Mouse (Mus musculus) myocyte (in vitro differentiated cells): ENCODE measurements around the gene Rbms1. TPM values are rescaled to one million over a fixed set of nuclear protein-coding genes. Genes with fewer than 3 reads are reported as not detected.
A peak's percentile ranks its signal among the peaks of the same experiment; 100 is the strongest.

Experiments used
- H3K27me3 ChIP-seq: one replicate; pipeline ENCODE4 v1.6.1; 2011; ENCODE audit not compliant: control insufficient read depth, insufficient read depth, insufficient read length
- H3K36me3 ChIP-seq: one replicate; pipeline ENCODE4 v1.6.1; 2011; ENCODE audit not compliant: control insufficient read depth, insufficient read depth
- H3K4me2 ChIP-seq: one replicate; pipeline ENCODE4 v1.6.1; 2011; ENCODE audit warnings: low read depth, control low read depth
- H3K4me3 ChIP-seq: one replicate; pipeline ENCODE4 v1.5.1; 2011; ENCODE audit warnings: mild to moderate bottlenecking, control low read depth, moderate library complexity
- H3K79me2 ChIP-seq: one replicate; pipeline ENCODE4 v1.6.1; 2011; ENCODE audit not compliant: control insufficient read depth, insufficient read depth
- H3ac ChIP-seq: one replicate; pipeline ENCODE4 v1.6.1; 2011; ENCODE audit not compliant: control insufficient read depth, insufficient read length
- CEBPB ChIP-seq: IDR thresholded peaks from 2 replicates; pipeline ENCODE4 v1.6.1; 2011; ENCODE audit warnings: mild to moderate bottlenecking, moderate library complexity; ENCODE audit not compliant: poor library complexity, insufficient read depth, severe bottlenecking
- E2F4 ChIP-seq: IDR thresholded peaks from one replicate; pipeline ENCODE4 v1.6.1; 2011; ENCODE audit warnings: mild to moderate bottlenecking, control low read depth, moderate library complexity; ENCODE audit not compliant: insufficient read depth
- MAX ChIP-seq: IDR thresholded peaks from one replicate; pipeline ENCODE4 v1.6.1; 2011; ENCODE audit warnings: low read depth, mild to moderate bottlenecking, control low read depth
- MYOD1 ChIP-seq, 3 experiments: IDR thresholded peaks; one replicate each; pipeline ENCODE4 v1.6.1; 2011; ENCODE audit warnings: control low read depth in 2 of 3, low read depth in 2 of 3, mild to moderate bottlenecking in 2 of 3, moderate library complexity in 1 of 3; ENCODE audit not compliant: insufficient read length in 2 of 3, control insufficient read depth in 1 of 3
- MYOG ChIP-seq, 3 experiments: IDR thresholded peaks; one replicate each; pipeline ENCODE4 v1.6.1; 2011; ENCODE audit warnings: control low read depth in 2 of 3, low read depth in 2 of 3, mild to moderate bottlenecking in 2 of 3; ENCODE audit not compliant: insufficient read length in 2 of 3, control insufficient read depth in 1 of 3, insufficient read depth in 1 of 3
- POLR2A ChIP-seq: IDR thresholded peaks from one replicate; pipeline ENCODE4 v1.6.1; 2011; ENCODE audit warnings: low read depth, mild to moderate bottlenecking, control low read depth, moderate library complexity; ENCODE audit not compliant: insufficient read length
- POLR2AphosphoS2 ChIP-seq: IDR thresholded peaks from one replicate; pipeline ENCODE4 v1.6.1; 2011; ENCODE audit warnings: low read depth, control low read depth; ENCODE audit not compliant: insufficient read length
- REST ChIP-seq: IDR thresholded peaks from one replicate; pipeline ENCODE4 v1.6.1; 2011; ENCODE audit warnings: mild to moderate bottlenecking, control low read depth, moderate library complexity; ENCODE audit not compliant: insufficient read depth, insufficient read length
- SRF ChIP-seq: IDR thresholded peaks from one replicate; pipeline ENCODE4 v1.6.1; 2011; ENCODE audit warnings: low read depth; ENCODE audit not compliant: control insufficient read depth, insufficient read length
- TCF12 ChIP-seq: IDR thresholded peaks from one replicate; pipeline ENCODE4 v1.6.1; 2011; ENCODE audit warnings: mild to moderate bottlenecking, control low read depth; ENCODE audit not compliant: poor library complexity, insufficient read depth, severe bottlenecking
- TCF3 ChIP-seq: IDR thresholded peaks from one replicate; pipeline ENCODE4 v1.6.1; 2011; ENCODE audit warnings: low read depth, control low read depth; ENCODE audit not compliant: insufficient read length
- USF1 ChIP-seq: IDR thresholded peaks from one replicate; pipeline ENCODE4 v1.6.1; 2011; ENCODE audit warnings: low read depth, mild to moderate bottlenecking, control low read depth, moderate library complexity
- polyA plus RNA-seq: library from polyadenylated mRNA; unstranded; fragments of >200 nt; fragmentation: generic; extraction: Trizol; gene quantifications from one replicate; pipeline ENCODE4 v1.2.1, GENCODE M21; 2012; ENCODE audit warnings: missing spikeins

The Rbms1 gene
- polyA plus RNA-seq, 1 experiment = 34.8 TPM

- no peaks in the 10 kb centered on the region for H3K27me3 ChIP-seq
- no peak for TF ChIP-seq REST
- no peak for TF ChIP-seq MYOD1 (IDR thresholded peaks at IDR 0.05; ENCODE audit: control insufficient read depth in 1 of 3, insufficient read length in 2 of 3, low read depth in 2 of 3)
- no peak for TF ChIP-seq POLR2A
- no peak for TF ChIP-seq SRF
- no peak for TF ChIP-seq MAX
- TF ChIP-seq CEBPB = no peak
- TF ChIP-seq TCF12 = no peak
- no peak for TF ChIP-seq USF1
- no peak for TF ChIP-seq E2F4
- no peak for TF ChIP-seq POLR2AphosphoS2
- TF ChIP-seq MYOG (IDR thresholded peaks at IDR 0.05; ENCODE audit: control insufficient read depth in 1 of 3, insufficient read depth in 1 of 3, insufficient read length in 2 of 3, low read depth in 2 of 3) = no peak
- no peak for TF ChIP-seq TCF3
- H3K4me3 ChIP-seq = no peak overlapping the region
- H3ac ChIP-seq = no peak overlapping the region
- peaks cover 38% of the 10 kb centered on the region for H3K36me3 ChIP-seq
- peaks cover 98% of the 10 kb centered on the region for H3K79me2 ChIP-seq
- H3K4me2 ChIP-seq = no peak overlapping the region
Observed at GRCm38 (mm10) chr2:60839498-60839897, 123.5 kb downstream of the Rbms1 start.

- Histone ChIP-seq H3ac (no peak overlapping the region), H3K27me3 (no peaks in the 10 kb centered on the region), H3K79me2 (peaks cover 98% of the 10 kb centered on the region), H3K36me3 (peaks cover 38% of the 10 kb centered on the region), H3K4me2 (no peak overlapping the region), H3K4me3 (no peak overlapping the region)
- no peak for TF ChIP-seq MAX
- TF ChIP-seq USF1 = no peak
- no peak for TF ChIP-seq REST
- no peak for TF ChIP-seq CEBPB
- TF ChIP-seq SRF = no peak
- no peak for TF ChIP-seq MYOD1 (IDR thresholded peaks at IDR 0.05; ENCODE audit: control insufficient read depth in 1 of 3, insufficient read length in 2 of 3, low read depth in 2 of 3)
- no peak for TF ChIP-seq POLR2AphosphoS2
- TF ChIP-seq MYOG (IDR thresholded peaks at IDR 0.05; ENCODE audit: control insufficient read depth in 1 of 3, insufficient read depth in 1 of 3, insufficient read length in 2 of 3, low read depth in 2 of 3) = no peak
- no peak for TF ChIP-seq TCF3
- TF ChIP-seq POLR2A = no peak
- no peak for TF ChIP-seq E2F4
- no peak for TF ChIP-seq TCF12
Observed at GRCm38 (mm10) chr2:60838856-60839255, 124.1 kb downstream of the Rbms1 start.

- Histone ChIP-seq H3K79me2 (peaks cover 98% of the 10 kb centered on the region), H3K4me3 (no peak overlapping the region), H3ac (no peak overlapping the region), H3K36me3 (peaks cover 43% of the 10 kb centered on the region), H3K27me3 (no peaks in the 10 kb centered on the region), H3K4me2 (no peak overlapping the region)
- no peak for TF ChIP-seq TCF3
- no peak for TF ChIP-seq SRF
- TF ChIP-seq POLR2AphosphoS2 = peak; percentile 37
- TF ChIP-seq USF1 = no peak
- TF ChIP-seq MAX = no peak
- TF ChIP-seq MYOG (IDR thresholded peaks at IDR 0.05; ENCODE audit: control insufficient read depth in 1 of 3, insufficient read depth in 1 of 3, insufficient read length in 2 of 3, low read depth in 2 of 3) = no peak
- TF ChIP-seq TCF12 = no peak
Observed at GRCm38 (mm10) chr2:60837616-60838015, 125.4 kb downstream of the Rbms1 start.

- Histone ChIP-seq H3K36me3 (peaks cover 39% of the 10 kb centered on the region), H3ac (no peak overlapping the region), H3K79me2 (peaks cover 98% of the 10 kb centered on the region), H3K27me3 (no peaks in the 10 kb centered on the region), H3K4me2 (no peak overlapping the region), H3K4me3 (no peak overlapping the region)
- no peak for TF ChIP-seq SRF
- TF ChIP-seq MAX = no peak
- TF ChIP-seq POLR2A = no peak
- no peak for TF ChIP-seq MYOD1 (IDR thresholded peaks at IDR 0.05; ENCODE audit: control insufficient read depth in 1 of 3, insufficient read length in 2 of 3, low read depth in 2 of 3)
- no peak for TF ChIP-seq E2F4
- TF ChIP-seq TCF3 = no peak
- TF ChIP-seq MYOG (IDR thresholded peaks at IDR 0.05; ENCODE audit: control insufficient read depth in 1 of 3, insufficient read depth in 1 of 3, insufficient read length in 2 of 3, low read depth in 2 of 3) = no peak
Observed at GRCm38 (mm10) chr2:60836237-60836636, 126.8 kb downstream of the Rbms1 start.

GRCm38 (mm10) chr2:60834293-60834692 lies 128.7 kb downstream of the Rbms1 start:
- Histone ChIP-seq H3K4me3 (no peak overlapping the region), H3K36me3 (peaks cover 31% of the 10 kb centered on the region), H3K4me2 (no peak overlapping the region), H3K79me2 (peaks cover 98% of the 10 kb centered on the region), H3K27me3 (no peaks in the 10 kb centered on the region), H3ac (no peak overlapping the region)
- TF ChIP-seq CEBPB = no peak
- TF ChIP-seq SRF = no peak
- no peak for TF ChIP-seq MAX
- TF ChIP-seq REST = no peak
- TF ChIP-seq MYOD1 (IDR thresholded peaks at IDR 0.05; ENCODE audit: control insufficient read depth in 1 of 3, insufficient read length in 2 of 3, low read depth in 2 of 3) = no peak
- no peak for TF ChIP-seq USF1
- TF ChIP-seq E2F4 = no peak
- no peak for TF ChIP-seq POLR2AphosphoS2
- TF ChIP-seq POLR2A = no peak
- TF ChIP-seq TCF3 = no peak
- no peak for TF ChIP-seq TCF12
- no peak for TF ChIP-seq MYOG (IDR thresholded peaks at IDR 0.05; ENCODE audit: control insufficient read depth in 1 of 3, insufficient read depth in 1 of 3, insufficient read length in 2 of 3, low read depth in 2 of 3)
